Mouse (Mus musculus): ENCODE results near the gene Eif2b5.

The Eif2b5 gene

DNA sequence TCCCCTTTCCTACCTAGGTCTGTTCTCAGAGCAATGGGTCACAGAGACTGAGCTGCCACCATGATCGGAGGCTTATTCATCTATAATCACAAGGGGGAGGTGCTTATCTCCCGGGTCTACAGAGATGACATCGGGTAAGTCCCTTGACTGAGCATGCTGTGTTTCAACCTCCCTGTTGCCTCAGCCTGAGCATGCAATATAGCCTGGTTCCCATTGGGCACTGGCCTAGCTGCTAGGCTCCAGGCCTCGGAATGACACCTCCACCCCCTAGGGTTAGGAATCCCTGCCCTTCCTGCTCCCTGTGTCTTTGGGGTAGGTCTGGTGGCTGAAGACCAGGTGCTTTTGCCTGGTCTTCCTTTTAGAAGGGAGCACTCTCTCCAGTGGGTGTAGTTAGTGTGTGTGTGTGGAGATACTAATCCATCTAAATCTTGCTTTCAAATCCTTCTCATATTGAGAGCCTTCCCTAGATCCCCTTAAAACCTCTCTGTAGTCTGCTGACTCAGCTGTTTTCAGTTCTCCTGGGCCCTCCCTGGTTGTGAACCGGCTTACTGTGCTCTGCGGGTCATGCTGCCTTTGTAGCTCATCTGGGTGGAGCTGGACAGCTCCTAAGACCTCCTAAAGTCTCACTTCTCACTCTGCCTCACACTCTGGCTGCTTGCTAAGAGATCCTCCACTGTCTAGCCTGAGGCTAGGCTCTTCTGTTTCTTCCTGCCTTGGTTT, 39.1 kb downstream of the Eif2b5 start:
- no peak for DNase-seq

DNA sequence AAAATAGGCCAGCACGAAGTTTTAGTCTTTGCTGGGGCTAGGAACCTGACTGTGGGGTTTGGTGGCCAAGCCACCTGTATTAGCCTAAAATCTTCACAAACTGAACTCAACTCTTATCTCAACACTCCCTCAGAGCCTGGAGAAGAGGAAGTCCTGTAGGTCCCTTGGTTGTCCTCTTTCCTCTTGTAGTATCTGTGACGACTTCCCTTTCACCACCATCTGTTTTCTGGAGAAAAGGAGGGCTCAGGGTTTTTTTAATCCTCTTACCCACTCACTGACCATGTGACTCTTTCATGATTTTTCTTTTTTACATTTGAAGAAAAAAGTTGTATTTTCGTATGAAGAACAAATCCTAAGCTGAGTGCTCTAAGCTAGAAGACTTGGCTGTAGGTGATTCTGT, 41.0 kb downstream of the Eif2b5 start:
- no peak for DNase-seq

DNA sequence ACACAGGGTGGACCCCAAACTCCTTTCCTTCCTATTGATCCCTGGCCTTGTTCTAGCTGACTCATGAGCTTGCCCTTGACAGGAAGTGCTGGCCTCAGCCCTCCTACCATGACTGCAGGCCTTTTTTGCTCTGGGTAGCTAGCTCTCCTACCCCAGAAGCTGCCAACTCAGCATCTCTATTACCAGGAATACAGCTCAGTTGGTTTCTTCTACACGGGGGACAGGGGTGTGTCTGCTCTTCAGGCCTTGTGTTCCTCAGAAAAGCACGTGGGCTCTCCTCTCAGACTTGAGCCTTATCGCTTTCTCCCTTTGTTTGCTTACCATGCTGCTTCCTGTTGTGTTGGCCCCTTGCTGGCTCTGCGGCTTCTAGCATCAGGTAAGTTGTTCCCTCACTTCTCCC, 41.8 kb downstream of the Eif2b5 start:
- no peak for DNase-seq

GRCm38 (mm10) chr16:20545696-20546095, 47.1 kb downstream of the Eif2b5 start:
- no peak for DNase-seq

DNA sequence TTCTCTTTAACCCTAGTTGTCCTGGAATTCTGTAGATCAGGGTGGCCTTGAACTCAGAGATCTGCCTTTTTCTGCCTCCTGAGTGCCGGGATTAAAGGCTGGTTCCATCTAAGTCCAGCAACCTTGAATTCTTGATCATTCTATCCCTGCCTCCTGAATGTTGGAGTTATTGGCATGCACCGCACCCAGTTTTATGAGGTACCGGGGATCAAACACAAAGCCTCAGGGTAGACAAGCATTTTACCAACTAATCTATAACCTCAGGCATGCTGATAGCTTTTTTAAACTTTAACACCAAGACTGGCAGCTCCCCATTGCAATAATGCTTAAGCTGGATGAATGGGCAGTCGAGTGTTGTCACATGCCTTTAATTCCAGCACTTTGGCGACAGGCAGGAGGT, 48.8 kb downstream of the Eif2b5 start:
- DNase-seq = no peak

GRCm38 (mm10) chr16:20548096-20548948, 49.7 kb downstream of the Eif2b5 start, which contains the start of gene Abcf3:
Abcf3 (plus strand) TSS chr16:20548577.
- peak; percentile 97 to 98 for DNase-seq

DNA sequence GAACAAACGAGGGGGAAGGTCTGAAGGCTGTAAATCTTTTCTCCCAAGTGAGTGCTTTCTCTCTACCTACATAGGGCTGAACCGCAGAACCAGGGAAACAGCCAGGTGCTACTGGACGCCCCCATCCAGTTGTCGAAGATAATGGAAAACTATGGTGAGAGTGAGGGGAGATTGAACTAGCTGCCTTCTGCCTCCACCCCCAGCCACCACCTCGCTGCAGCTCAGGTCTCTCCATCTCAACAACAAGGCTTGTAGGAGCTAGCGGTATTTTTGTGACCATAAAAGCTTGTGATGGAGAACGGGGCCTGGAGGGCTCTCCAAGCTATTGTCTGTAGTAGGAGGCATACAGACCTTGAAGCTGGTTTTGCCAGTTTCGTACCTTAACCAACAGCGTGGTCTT, 50.5 kb downstream of the Eif2b5 start:
- DNase-seq = no peak

- DNase-seq = no peak
Observed at GRCm38 (mm10) chr16:20551691-20552090, 53.1 kb downstream of the Eif2b5 start.

DNA sequence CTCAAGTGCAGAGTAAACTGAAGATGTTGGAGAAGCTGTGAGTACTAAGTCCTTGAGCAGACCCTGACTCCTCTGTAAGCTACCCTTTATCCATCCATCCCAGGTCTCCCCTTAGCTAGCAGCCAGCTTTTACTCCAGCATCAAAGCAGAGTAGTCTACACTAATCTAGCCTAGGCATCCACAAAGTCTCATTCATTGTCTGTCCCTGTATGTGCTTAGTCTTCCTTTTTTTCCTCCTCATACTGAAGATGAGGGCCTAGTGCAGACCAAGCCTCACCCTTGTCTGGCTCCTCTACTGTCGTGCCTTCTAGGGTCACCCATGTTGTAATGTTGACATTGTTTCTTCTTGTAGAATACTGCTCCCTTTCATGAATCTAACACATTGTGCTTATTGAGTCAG, 54.0 kb downstream of the Eif2b5 start:
- no peak for DNase-seq

- no peak for DNase-seq
Observed at GRCm38 (mm10) chr16:20555000-20555399, 56.4 kb downstream of the Eif2b5 start.

GRCm38 (mm10) chr16:20557381-20557780, 58.8 kb downstream of the Eif2b5 start:
- DNase-seq = no peak
